Mouse (Mus musculus) spleen, adult 2 months (tissue): ENCODE data around the gene Gm7358. TPM values are rescaled to one million over a fixed set of nuclear protein-coding genes. Genes with fewer than 3 reads are reported as not detected.
"Not testable (repeated sequence)": the region's sequence is repeated elsewhere in the genome, so short reads cannot be mapped to it uniquely, and the experiment has no call there.

ENCODE experiments used
- DNase-seq, 2 experiments: peaks; one replicate each; pipeline versions ENCODE4 v3.0.0 to v3.0.0-alpha.2; 2012 to 2021; ENCODE audit warnings: low spot score in 2 of 2, low read depth in 1 of 2
- H3K27ac ChIP-seq: fragments of 200-500 bp; 2 replicates; pipeline ENCODE4 v1.5.1; 2012; ENCODE audit warnings: low read length, inconsistent platforms; ENCODE audit not compliant: insufficient read depth
- H3K27me3 ChIP-seq: fragments of 200-500 bp; 2 replicates; pipeline ENCODE4 v1.6.1; 2012; ENCODE audit warnings: mild to moderate bottlenecking, moderate library complexity, low read length, inconsistent platforms; ENCODE audit not compliant: control insufficient read depth, insufficient read depth
- H3K36me3 ChIP-seq: fragments of 200-500 bp; 2 replicates; pipeline ENCODE4 v1.6.1; 2012; ENCODE audit warnings: mild to moderate bottlenecking, low read length, inconsistent platforms; ENCODE audit not compliant: control insufficient read depth, insufficient read depth
- H3K4me1 ChIP-seq: fragments of 200-500 bp; 2 replicates; pipeline ENCODE4 v1.6.1; 2011; ENCODE audit warnings: inconsistent platforms; ENCODE audit not compliant: control insufficient read depth, insufficient read depth, insufficient read length
- H3K4me3 ChIP-seq: fragments of 200-500 bp; 2 replicates; pipeline ENCODE4 v1.5.1; 2011; ENCODE audit warnings: mild to moderate bottlenecking, inconsistent platforms; ENCODE audit not compliant: insufficient read depth, insufficient read length; ENCODE audit errors: extremely low read depth
- WGBS: fragments of 180-500 bp; shearing (Covaris S2); methylation state at CpG from one replicate; pipeline ENCODE4 v1.1.7; 2018; 5-methylcytosine and 5-hydroxymethylcytosine counted together
- polyA plus RNA-seq: library from polyadenylated mRNA; depleted of rRNA; stranded (reverse); fragments of >200 nt; gene quantifications from 2 replicates; pipeline ENCODE4 v1.2.3, GENCODE M21; 2012; rRNA removed

Gene Gm7358
- not detected in 2 replicates for polyA plus RNA-seq

DNA sequence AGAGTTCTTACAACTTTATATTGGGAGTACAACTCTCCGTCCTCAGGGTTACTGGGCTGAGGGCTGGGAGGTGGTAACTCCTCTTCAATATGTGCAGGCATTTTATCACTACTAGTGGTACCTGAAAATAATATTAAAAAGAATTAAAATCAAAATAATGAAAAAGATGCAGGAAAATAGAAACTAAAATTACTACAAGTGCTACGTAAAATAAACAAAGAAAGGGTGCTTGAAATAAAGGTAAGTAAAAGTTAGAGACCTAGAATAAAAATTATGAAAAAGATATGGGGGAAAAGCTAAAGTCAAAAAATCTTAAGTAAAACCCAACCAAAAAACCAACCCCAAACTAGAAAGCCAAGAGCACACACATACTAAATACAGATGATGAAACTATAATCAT is at the start of gene Gm7358:
TSS of gene Gm7358 (minus strand) at position 101 of the 400 bp plus-strand sequence.
- not testable (repeated sequence) for H3K36me3 ChIP-seq, H3K4me3 ChIP-seq, H3K27ac ChIP-seq, H3K27me3 ChIP-seq, DNase-seq, H3K4me1 ChIP-seq
- no CpG with 5 or more reads among the region's 2 CpGs for WGBS

DNA sequence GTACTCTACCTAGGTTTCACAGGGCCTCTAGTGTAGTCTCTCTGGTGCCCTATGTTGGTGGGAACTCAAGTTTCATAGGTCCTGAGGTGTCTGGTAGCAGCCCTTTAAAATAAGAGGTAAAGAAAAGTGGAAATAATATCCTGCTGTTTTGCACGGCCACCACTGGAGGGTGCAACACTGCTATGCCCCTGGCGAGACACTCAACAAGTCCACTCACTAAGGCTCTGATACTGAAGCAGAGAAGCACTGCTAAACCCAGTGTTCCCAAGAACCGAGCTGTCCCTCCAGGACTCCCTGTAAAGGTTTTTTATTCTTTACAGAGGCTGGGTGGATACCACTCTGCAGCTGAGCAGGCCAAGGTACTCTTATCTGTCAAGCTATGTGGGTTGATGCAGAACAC is 43.7 kb upstream of the Gm7358 start:
- 32% methylated on average over 3 of the region's 3 CpGs for WGBS
- not testable (repeated sequence) for H3K27ac ChIP-seq, H3K4me3 ChIP-seq, H3K36me3 ChIP-seq, H3K4me1 ChIP-seq, DNase-seq, H3K27me3 ChIP-seq

DNA sequence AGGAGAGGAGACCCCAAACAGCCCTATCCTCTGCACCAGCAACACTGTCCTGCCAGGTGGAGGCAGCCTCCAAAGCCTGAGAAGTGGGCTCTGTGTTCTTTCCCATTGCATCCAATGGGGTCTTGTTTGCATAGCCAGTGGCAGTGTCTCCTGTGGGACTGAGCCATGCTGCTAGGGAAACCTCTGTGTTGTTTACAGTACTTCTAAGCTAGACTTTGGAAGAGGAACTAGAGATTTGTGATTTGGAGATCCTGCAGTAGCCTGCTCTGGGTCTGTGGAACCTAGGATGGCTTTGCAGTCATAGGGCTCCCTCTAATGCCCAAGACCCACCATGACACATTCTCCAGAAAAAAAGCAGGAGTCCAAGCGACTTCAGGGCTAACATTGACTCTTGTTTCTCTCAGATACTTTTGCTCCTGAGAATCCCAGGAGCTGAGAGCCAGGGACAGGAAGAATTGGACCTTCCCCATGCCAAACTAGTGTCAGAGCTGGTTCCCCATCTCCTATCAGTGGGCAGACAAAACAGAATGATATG is 42.2 kb upstream of the Gm7358 start:
- H3K27ac ChIP-seq, H3K4me3 ChIP-seq, DNase-seq, H3K36me3 ChIP-seq, H3K27me3 ChIP-seq, H3K4me1 ChIP-seq: not testable (repeated sequence)
- WGBS, result 10% methylated on average over 1 of the region's 1 CpGs

DNA sequence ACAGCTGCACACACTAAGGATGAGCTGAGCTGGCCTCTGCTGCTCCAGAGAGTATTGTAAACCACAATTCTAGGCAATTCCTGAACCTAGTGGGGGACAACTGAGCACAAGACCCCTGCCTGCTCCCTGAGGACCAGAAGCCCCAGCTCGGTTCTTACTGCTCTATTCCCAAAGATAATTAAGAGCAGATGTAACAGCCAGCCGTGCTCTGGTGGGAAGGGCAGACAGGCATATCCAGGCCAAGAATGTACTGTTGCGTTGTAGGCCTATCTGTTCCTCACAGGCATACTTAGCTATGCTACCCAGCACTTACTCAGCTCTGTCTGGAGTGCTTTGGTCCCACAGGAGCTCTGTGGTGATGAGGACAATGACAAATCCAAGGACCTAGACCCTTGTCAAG is 40.6 kb upstream of the Gm7358 start:
- not testable (repeated sequence) for H3K4me1 ChIP-seq, H3K4me3 ChIP-seq, DNase-seq, H3K27me3 ChIP-seq, H3K36me3 ChIP-seq, H3K27ac ChIP-seq
- WGBS, result 84% methylated on average over 3 of the region's 3 CpGs

DNA sequence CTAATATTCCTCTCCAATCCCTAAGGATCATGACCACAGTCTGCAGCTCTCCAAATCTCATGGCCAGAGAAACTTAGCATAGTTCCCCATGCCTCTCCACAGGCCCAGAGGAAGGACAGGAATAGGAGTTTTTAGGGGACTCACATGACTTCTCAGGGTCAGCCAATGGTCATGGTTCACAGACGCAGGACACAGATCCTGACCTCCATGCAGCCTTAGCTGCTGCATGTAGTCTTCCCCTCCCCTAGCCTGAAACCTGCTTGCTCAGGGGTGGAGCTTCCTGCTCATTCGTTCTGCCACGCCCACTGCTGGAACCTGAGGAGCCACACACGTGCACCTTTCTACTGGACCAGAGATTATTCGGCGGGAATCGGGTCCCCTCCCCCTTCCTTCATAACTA is 34.8 kb upstream of the Gm7358 start:
- not testable (repeated sequence) for DNase-seq, H3K4me3 ChIP-seq, H3K27me3 ChIP-seq, H3K27ac ChIP-seq, H3K4me1 ChIP-seq, H3K36me3 ChIP-seq
- 50% methylated on average over 3 of the region's 7 CpGs for WGBS

DNA sequence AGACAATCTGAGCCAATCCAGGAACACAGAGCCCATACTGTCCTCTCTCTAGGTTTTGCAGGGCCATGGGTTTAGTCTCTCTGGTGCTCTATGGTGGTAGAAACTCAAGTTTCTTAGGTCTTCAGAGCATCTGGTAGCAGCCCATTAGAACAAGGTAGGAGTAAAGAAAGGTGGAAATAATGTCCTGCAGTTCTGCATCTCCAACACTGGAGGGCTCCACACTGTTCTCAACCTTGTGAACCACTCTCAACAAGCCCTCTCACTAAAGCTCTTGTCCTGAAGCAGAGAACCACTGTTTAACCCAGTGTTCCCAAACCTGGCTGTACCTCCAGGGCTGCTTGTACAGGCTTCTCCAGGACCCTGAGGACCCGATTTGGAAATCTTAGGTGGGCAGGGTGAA is 27.3 kb upstream of the Gm7358 start:
- not testable (repeated sequence) for H3K27me3 ChIP-seq, H3K27ac ChIP-seq, H3K36me3 ChIP-seq, DNase-seq, H3K4me3 ChIP-seq, H3K4me1 ChIP-seq
- WGBS, result 8% methylated on average over 1 of the region's 1 CpGs

DNA sequence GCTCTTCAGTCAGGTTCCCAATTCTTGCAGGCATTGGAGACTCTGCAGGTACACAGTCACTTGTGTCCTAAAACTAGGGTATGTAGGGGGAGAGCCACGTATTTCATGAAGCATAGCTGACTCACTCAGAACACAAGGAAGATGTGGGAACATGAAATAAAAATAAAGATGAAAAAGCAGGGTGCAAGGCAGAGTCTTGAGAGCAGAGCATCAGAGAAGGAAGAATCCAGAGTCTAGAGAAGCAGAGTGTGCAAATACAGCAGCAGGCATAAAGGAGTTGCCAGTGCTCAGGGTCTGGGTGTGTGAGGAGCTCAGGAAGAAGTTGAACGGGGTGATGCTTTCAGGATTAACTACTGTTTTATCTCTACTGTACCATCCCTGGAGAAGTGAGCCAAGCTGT is 17.5 kb downstream of the Gm7358 start:
- DNase-seq, H3K27ac ChIP-seq, H3K4me3 ChIP-seq, H3K36me3 ChIP-seq, H3K4me1 ChIP-seq, H3K27me3 ChIP-seq: not testable (repeated sequence)
- 57% methylated on average over 1 of the region's 2 CpGs for WGBS

DNA sequence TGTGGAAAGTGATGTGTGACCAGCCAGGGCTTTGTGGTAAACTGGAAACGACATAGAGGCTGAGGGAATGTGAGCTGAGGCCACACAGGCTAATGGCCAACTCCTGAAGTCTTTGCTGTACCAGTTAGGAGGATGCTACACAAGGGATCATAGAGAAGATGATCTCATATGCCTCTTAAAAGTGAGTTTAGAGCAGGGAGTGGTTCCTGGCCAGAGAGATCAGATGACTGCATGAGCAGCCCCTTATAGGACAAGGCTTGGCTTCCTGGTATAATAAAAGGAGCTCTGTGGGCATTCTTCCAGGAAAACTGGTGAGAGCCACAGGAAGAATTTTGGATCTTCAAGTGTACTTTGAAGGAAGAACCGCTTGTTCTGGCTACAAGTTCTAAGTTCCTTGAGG is 22.3 kb downstream of the Gm7358 start:
- DNase-seq, H3K36me3 ChIP-seq: not testable (repeated sequence)
- WGBS, result 44% methylated on average over 1 of the region's 2 CpGs

DNA sequence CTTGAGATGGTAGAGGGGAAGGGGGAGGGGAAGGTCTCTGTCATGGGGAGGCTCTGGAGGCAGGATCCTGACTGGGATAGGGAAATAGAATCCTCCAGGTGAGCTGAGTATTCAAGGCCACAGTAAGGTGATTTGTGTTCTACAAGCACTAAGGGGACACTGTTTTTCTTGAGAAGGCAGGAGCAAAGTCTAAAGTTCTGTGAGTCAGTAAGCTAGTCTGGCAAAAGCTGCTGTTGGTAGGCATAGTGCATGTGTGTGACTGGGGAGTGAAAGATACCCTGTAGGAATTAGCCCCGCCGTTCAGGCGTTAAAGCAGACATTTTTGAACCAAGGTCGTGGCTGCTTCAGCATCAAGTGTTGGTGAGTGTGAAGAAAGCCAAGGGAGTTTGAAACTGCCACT is 23.2 kb downstream of the Gm7358 start:
- not testable (repeated sequence) for H3K27ac ChIP-seq, DNase-seq, H3K4me3 ChIP-seq, H3K27me3 ChIP-seq, H3K36me3 ChIP-seq, H3K4me1 ChIP-seq
- 86% methylated on average over 4 of the region's 4 CpGs for WGBS

More for the DNA sequence above, 22.3 kb downstream of the Gm7358 start:
- not testable (repeated sequence) for H3K27ac ChIP-seq, H3K4me1 ChIP-seq, H3K4me3 ChIP-seq, H3K27me3 ChIP-seq

Other genes with a start within 250 kb of the Gm7358 start
- gene Gm7168, start 111.2 kb downstream of the Gm7358 start, polyA plus RNA-seq, result not detected in 2 replicates
- not detected in 2 replicates for gene Gm7356, start 55.8 kb downstream of the Gm7358 start, polyA plus RNA-seq
- 0.39 and 0.41 TPM in 2 replicates for gene Dact2, start 144.8 kb upstream of the Gm7358 start, polyA plus RNA-seq
- 94.8 and 150 TPM in 2 replicates for gene Smoc2, start 220.0 kb upstream of the Gm7358 start, polyA plus RNA-seq